Mouse (Mus musculus): Measurements from ENCODE around the gene Il10. TPM values are rescaled to one million over a fixed set of nuclear protein-coding genes. Genes with fewer than 3 reads are reported as not detected.

Gene Il10
- total RNA-seq (2023): 1.6 TPM

GRCm38 (mm10) chr1:131019492-131020098 is at the start of gene Il10:
Il10 (plus strand) TSS chr1:131019845.

Other genes starting within 250 kb of the Il10 start
- gene Fcamr, start 218.9 kb upstream of the Il10 start, total RNA-seq (2023): not detected
- not detected for gene Pigr, start 193.2 kb upstream of the Il10 start, total RNA-seq (2023)
- 27.3 TPM for gene Fcmr, start 154.2 kb upstream of the Il10 start, total RNA-seq (2023)
- gene Il24, start 132.4 kb upstream of the Il10 start, total RNA-seq (2023): not detected
- gene Il20, start 108.4 kb upstream of the Il10 start, total RNA-seq (2023): not detected
- not detected for gene Il19, start 79.7 kb upstream of the Il10 start, total RNA-seq (2023)
- 62.8 TPM for gene Mapkapk2, start 78.0 kb downstream of the Il10 start, total RNA-seq (2023)
- 0.80 TPM for gene Dyrk3, start 118.5 kb downstream of the Il10 start, total RNA-seq (2023)
- 35.2 TPM for gene Eif2d, start 133.3 kb downstream of the Il10 start, total RNA-seq (2023)
- gene Rassf5, start 225.4 kb downstream of the Il10 start, total RNA-seq (2023): 179 TPM